Mouse (Mus musculus) C2C12 (cell line): ENCODE measurements around the gene Olfr557.

Experiments
- CTCF ChIP-seq: IDR thresholded peaks from one replicate; pipeline ENCODE4 v1.5.1; 2011; ENCODE audit not compliant: control insufficient read depth, insufficient read depth, insufficient read length
- MAX ChIP-seq: IDR thresholded peaks from one replicate; pipeline ENCODE4 v1.6.1; 2011; ENCODE audit warnings: mild to moderate bottlenecking, control low read depth
- MYOD1 ChIP-seq: IDR thresholded peaks from one replicate; pipeline ENCODE4 v1.6.1; 2011; ENCODE audit warnings: low read depth; ENCODE audit not compliant: control insufficient read depth, insufficient read length
- USF1 ChIP-seq: IDR thresholded peaks from one replicate; pipeline ENCODE4 v1.6.1; 2011; ENCODE audit warnings: low read depth, mild to moderate bottlenecking, control low read depth, moderate library complexity

- TF ChIP-seq CTCF, result no peak
- no peak for TF ChIP-seq USF1
- TF ChIP-seq MAX, result no peak
- TF ChIP-seq MYOD1, result no peak
Measured at GRCm38 (mm10) chr7:102698461-102698860, 2.8 kb downstream of the Olfr557 start.
